Mouse (Mus musculus): ENCODE measurements around the gene Glod5. TPM values are rescaled to one million over a fixed set of nuclear protein-coding genes. Genes with fewer than 3 reads are reported as not detected.
"Not testable (repeated sequence)": the region's sequence is repeated elsewhere in the genome, so short reads cannot be mapped to it uniquely, and the experiment has no call there.

Glod5 gene
- 1 to 10 TPM in 2 of 4 experiments, under 1 TPM in 1, not detected in 1; 0.63 to 1.2 (median 1.1) TPM for total RNA-seq (2022)

DNA sequence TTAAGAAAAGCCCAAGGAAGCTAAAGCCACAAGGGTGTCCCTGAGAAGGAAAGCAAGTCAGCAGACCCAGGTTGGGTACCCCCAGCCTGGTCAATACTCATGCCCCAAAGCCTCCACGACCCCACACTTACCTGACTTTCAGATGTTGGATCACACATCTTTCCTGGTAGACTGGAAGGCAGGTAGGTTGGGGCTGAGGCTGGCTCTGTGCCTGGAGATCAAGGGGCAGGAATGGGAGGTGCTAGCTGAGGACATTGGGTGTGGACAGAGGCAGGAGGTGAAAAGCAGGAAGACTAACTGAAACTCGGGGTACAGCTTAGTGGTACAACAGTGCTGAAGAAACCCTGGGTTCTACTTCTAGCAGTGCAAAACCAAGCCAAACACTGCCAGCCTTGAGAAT, at the start of gene Glod5:
TSS of gene Glod5 (minus strand) at position 207 of the 400 bp plus-strand sequence.
- no peak for DNase-seq (ENCODE audit: low spot score in 2 of 2)

DNA sequence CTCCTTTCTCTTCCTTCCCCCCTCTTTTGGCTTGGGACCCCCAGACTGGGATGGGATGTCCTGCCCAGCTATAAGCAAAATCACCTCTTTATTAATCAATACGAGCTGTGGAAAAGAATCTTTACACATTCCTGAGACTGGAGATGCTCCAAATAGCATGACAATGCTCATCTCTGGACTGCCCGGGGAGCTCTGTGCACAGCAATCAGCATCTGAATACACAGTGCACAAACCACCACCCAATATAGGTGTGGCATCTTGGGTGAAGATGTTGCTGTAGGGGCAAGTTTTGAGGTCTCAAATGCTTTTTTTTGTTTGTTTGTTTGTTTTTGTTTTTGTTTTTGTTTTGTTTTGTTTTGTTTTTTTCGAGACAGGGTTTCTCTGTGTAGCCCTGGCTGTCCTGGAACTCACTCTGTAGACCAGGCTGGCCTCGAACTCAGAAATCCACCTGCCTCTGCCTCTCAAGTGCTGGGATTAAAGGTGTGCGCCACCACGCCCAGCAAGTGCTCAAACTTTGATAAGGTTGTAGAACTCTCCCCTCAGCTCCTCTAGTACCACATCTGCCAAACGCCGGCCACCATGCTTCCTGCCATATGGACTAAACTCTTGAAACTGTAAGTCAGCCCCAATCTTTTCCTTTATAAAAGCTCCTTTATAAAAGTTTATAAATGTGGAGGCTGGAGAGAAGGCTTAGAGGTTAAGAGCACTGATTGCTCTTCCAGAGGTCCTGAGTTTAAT, 32.9 kb upstream of the Glod5 start:
- not testable (repeated sequence) for DNase-seq (ENCODE audit: low spot score in 2 of 2)

DNA sequence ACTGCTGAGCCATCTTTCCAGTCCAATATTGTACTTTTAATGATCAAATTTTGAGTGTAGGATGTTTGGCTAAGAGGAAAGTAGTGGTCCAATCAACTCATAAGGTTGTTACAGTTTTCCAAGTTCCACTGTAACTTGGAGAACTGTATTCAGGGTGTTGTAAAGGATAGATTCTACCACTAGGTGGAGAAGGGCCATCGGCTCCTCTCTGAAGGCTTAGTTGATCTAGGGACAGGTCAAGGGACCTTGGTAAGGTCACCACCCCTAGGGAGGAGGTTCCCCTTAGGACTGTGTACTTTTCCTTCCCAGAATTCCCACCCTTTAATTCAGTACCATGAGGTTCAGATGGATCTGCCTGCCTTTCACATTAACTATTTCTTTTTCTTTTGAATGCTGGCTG, 14.7 kb upstream of the Glod5 start:
- DNase-seq (ENCODE audit: low spot score in 2 of 2), result no peak

DNA sequence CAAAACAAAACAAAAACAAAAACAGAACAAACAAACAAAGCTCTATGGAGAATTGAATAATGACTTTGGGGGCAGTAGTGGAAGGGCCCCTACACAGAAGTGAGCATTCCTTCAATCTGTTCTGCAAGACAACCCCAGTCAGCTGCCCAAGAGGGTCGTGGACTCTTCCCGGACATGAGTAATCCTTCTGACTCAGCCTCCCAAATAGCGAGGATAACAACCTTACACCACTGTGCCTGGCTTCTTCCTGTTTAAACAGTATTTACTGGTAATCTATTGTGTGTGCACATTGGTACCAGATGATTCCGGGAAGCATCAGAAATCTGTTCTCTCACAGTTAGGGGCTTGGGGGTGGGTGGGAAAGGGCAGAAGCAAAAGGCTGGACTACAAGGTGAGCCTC, 8.5 kb upstream of the Glod5 start:
- DNase-seq (ENCODE audit: low spot score in 2 of 2), result no peak

DNA sequence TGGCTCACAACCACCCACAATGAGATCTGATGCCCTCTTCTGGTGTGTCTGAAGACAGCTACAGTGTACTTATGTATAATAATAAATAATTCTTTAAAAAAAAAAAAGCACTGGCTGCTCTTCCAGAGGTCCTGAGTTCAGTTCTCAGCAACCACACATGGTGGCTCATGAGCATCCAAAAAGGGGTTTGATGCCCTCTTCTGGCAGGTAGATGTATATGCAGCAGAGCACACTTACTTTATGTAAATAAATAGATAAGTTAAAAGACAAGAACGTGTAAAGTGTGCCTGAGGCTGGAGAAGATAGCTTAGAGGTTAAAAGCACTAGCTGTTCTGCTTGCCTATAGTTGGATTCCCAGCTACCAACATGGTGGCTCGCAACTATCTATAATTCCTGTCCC, 6.5 kb upstream of the Glod5 start:
- no peak for DNase-seq (ENCODE audit: low spot score in 2 of 2)

DNA sequence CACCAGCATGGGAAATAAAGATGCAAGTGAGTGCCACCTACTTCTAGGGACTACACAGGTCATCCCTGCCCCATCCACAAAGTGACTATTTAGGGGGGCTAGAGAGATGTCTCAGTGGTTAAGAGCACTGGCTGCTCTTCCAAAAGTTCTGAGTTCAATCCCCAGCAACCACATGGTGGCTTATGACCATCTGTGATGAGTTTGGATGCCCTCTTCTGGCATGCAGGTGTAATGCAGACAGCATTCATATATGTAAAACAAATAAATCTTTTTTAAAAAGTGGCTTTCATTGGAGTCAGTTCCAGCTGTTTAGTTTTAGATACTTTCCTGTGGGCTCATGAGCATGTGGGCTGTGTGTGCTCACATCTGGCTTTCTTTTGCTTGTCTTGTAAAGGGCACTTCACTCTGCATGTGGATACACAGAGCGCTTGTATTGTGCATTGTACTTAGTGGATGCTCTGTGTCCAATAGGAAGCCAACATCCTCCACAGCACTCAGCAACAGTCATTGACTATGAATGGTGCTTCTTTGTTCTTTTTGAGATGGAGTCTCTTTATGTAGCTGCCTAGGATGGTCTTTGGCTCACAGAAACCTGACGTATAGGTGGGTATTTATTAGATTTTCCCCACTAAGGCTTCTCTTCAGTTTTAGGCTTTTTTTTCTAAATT, 2.0 kb upstream of the Glod5 start:
- DNase-seq (ENCODE audit: low spot score in 2 of 2), result no peak

DNA sequence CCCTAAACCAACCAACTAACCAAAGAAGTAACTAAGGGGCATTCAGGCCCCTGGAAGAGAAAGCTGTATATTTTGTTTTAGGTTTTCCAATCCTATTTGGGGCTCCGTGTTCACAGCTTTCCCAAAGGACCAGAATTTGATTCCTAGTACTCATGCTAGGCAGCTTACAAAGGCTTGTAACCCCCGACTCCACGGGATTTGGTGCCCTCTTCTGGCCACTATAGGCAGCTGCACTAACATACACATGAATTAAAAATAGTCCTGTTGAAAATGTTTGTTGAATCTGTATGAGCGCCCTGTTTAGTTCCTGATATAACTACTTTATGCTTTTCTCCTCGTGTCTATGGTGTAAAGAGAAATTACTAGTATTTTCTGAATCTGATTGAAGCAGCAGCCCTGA, 1.1 kb downstream of the Glod5 start:
- DNase-seq (ENCODE audit: low spot score in 2 of 2), result no peak

DNA sequence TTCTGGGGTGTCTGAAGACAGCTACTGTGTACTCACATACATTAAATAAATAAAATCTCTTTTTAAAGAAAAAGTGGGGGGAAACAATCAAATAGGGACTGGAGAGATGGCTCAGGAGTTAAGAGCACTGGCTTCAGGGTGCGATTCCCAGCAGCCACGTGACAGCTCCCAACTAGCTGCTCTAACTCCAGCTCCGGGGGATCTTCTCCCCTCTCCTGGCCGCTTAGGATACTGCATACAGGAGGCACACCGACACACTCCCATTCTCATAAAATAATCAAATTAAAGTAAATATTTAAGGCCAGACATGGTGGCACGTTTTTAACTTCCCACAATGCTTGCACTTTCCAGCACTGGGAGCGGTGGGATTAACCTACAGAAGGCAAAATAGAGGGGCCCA, 2.6 kb downstream of the Glod5 start:
- DNase-seq (ENCODE audit: low spot score in 2 of 2), result not testable (repeated sequence)

DNA sequence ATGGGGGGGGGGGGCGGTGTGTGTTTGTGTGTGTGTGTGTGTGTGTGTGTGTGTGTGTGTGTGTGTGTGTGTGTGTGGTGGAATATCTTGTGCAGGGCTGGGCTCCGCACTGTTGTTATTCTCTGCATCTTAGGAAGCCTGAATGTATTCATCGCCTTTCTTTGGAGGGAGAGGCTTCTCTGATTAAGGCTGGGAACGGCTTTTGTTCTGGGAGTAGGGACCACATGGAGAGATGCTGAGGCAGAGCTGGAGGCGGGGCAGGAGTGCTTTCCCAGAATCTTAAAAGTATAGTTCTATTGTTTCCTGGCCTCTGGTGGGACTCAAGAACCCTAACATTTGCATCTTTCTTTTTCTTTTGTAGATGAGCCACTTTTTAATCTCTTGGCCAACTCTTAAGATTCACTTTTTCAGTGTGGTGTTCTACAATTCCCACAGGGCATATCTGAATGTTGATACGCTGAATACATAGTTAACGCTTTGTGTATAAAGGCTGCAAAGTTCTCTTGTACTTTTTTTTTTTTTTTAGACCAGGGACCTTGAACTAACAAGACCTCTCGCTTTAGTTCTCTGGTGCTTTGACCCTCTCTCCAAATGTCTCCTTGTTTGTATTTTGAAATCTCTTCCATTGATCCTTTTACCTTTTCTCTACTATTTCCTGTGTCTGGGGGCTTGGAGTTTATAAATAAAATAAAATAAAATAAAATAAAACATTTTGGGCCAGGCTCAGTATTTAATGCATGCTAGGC, 4.5 kb downstream of the Glod5 start:
- no peak for DNase-seq (ENCODE audit: low spot score in 2 of 2)

DNA sequence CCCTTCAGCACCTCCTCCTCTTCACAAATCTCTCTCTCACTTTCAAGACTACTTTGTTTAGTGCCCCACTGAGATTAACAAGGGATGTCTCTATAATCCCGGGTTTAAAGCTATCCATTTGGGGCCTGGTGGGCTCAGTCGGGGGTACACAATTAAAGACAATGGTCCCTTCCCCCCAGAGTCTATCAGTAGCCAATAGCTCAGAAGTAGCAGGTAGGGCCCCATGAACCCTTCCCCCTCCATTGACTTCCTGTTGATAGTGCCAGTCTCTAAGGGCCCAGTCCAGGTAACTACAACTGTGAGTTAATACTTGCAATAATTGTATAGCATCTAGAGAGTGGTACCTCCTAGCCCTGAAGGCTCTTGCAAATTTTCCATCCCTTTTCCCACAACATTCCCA, 5.1 kb downstream of the Glod5 start:
- no peak for DNase-seq (ENCODE audit: low spot score in 2 of 2)

DNA sequence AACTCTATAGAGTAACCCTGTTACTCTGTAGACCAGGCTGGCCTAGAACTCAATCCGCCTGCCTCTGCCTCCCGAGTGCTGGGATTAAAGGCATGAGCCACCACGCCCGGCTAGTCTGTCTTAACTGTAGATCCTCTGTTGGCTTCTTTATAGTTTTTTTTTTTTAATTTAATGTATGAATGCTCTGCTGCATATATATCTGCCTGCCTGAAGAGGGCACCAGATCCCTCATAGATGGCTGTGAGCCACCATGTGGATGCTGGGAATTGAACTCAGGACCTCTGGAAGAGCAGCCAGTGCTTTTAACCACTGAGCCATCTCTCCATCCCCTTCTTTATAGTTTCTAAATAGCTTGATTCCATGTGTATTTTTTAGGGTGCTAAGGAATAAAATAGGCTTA, 8.9 kb downstream of the Glod5 start:
- DNase-seq (ENCODE audit: low spot score in 2 of 2), result not testable (repeated sequence)

DNA sequence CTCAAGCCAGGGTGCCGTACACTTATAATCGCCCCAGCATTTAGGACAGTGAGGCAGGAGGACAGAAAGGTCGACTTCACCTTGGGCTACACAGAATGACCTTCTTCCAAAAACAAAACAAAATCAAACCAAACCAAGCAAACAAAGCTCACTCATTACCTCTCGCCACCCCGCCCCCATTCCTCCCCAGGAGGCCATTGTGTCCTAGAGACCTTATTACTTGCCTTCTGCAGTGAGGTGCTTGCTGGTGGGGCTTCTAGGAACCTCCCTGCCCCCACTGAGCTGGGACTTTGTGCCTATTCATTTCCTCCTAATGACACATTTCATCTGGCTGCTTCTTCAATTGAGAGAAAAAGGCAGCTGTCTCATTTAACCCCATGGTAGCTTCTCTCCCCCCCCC, 9.7 kb downstream of the Glod5 start:
- no peak for DNase-seq (ENCODE audit: low spot score in 2 of 2)

DNA sequence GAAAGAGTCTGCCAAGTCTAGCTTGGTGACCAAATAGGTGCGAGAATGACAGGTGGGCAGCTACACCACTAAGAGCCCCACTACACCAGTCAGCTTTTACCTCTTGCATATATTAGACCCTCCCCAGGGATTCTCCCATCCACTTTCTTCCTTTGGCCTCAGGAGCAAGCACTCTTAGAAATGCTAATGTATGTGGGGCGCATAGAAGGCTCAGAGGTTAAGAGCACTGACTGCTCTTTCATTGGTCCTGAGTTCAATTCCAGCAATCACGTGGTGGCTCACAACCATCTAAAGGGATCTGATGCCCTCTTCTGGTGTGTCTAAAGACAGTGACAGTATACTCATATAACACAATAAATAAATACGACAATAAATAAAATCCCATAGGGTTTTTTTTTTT, 15.3 kb downstream of the Glod5 start:
- no peak for DNase-seq (ENCODE audit: low spot score in 2 of 2)

DNA sequence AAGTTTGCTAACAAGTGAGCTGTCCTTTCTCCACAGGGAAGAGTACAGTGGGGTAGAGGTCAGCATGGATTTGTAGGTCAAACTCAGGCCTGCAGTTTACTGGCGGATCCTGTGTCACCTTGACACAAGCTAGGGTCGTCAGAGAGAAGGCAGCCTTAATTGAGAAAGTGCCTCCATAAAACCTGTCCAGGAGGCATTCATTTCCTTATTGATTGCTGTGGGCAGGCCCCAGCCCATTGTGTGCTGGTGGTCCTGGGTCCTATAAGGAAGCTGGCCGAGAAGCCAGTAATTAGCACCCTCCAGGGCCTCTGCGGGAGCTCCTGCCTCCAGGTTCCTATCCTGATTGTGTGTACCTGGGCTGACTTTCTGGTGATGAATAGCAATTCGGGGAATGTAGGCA, 16.3 kb downstream of the Glod5 start:
- no peak for DNase-seq (ENCODE audit: low spot score in 2 of 2)

DNA sequence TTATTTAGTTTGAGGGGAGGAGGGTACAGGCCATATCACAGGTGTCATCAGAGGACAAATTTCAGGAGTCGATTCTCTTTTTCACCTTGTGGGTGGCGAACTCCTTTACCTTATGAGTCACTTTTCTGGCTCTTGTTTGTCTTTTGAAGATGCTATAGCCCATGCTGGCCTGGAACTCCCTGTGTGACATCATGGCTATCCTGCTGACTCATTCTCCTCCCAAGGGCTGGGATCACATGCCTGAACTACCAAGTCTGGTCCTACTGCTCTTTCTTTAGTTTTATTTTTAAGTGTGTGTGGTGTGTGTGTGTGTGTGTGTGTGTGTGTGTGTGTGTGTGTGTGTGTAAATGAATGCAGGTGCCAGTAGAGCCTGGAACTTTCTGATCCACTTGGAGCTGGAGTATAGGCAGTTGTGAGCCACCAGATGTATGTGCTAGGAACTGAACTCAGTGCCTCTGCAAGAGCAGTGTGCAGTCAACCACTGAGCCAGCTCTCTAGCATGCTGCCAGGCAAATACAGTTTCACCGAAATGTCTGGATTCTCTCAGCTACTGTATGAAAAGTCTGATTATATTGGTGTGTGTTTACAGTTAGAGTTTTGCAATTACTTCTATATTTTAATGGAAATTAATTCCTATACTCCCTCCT, 17.6 kb downstream of the Glod5 start:
- no peak for DNase-seq (ENCODE audit: low spot score in 2 of 2)

DNA sequence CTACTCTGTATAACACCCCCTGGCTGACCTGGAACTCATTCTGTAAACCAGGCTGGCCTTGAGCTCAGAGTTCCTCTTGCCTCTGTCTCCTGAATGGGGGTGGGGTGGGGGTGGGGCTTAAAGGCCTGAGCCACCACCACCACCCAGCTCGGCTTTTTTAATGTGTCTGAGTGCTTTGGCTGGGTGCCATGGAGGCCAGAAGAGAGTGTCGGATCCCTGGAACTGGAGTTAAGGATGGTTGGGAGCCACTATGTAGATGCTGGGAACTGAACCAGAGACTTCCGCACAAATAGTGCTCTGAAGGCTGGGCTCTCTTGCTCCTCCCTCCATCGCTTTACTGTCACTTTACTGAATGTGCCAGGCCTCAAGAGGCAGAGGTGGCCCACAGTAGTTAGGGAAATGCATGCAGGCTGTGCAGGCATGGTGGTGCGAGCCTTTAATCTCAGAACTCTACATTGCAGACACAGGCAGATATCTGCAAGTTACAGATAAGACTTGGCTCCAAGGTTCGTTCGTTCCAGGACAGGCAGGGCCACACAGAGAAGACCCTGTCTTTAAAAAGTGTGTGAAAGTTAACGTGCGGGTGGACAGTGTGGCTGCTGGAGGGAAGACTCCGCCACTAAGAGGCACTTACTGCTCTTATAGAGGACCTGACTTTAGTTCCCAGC, 25.1 kb downstream of the Glod5 start:
- no peak for DNase-seq (ENCODE audit: low spot score in 2 of 2)

DNA sequence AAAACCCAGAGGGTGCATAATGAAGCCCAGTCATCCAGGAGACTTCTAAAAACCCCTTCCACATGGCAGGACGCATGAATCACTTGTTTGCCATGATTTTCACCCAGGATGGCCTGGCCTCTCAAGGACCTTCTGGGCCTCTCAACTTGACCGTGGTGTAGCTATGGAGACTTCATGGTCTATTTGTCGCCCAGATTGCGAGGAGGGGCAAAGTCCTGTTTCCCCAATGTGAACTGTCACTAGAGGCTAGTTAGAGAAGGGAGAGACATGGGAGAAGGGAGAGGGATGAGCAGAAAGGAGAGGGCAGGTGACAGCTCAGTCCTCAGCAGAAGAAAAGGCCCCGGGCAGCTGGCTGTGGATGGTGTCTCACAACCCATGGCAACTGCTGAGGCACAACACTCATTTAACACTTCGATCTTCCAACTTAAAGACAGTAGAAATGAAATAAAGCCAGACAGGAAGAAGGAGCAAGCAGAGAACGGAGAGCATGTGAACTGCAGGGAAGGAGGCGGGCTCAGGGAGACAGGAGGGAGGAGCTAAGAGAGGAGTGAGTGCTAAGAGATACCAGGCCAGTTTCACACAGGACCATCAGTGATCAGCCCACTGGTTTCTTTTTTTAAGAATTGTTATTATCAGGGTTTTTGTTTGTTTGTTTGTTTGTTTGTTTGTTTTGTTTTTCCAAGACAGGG, 25.8 kb downstream of the Glod5 start:
- DNase-seq (ENCODE audit: low spot score in 2 of 2), result no peak

DNA sequence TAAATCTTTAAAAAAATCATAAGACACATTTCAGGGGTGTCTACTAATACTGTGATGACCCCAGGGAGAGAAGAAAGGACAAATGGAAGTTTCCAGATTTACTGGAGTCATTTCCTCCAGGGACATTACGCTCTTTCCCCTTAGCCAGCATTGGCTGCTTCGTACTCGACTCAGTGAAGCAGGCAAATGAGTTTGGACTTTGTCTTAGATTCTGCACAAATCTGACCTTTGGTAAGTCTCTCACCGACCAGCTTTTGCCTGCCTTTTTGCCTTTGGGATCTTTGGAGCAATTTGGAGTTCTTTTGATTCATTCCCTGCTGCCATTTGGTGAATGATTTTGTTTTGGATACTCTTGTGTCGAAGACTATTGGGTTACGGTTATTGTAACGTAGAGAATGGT, 36.9 kb downstream of the Glod5 start:
- DNase-seq (ENCODE audit: low spot score in 2 of 2), result no peak

DNA sequence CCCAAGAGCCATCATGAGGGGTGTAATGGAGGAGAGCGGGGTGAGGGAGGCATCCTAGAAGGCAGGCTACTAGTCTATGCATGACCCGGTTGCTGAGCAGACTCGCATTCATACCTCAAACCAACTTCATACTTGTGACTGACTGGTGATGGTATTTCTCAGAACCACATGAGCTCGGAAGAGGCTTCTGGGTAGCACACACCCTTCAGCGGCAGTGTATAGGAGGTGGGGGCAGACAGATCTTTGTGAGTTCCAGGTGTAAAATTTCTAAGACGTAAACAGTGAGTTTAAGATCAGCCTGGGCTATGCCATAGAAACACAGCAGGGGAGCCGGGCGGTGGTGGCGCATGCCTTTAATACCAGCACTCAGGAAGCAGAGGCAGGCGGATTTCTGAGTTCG, 40.4 kb downstream of the Glod5 start, which contains the start of gene Gata1:
TSS of gene Gata1 (minus strand) at position 180 of the 400 bp plus-strand sequence.
- DNase-seq (ENCODE audit: low spot score in 2 of 2), result no peak

DNA sequence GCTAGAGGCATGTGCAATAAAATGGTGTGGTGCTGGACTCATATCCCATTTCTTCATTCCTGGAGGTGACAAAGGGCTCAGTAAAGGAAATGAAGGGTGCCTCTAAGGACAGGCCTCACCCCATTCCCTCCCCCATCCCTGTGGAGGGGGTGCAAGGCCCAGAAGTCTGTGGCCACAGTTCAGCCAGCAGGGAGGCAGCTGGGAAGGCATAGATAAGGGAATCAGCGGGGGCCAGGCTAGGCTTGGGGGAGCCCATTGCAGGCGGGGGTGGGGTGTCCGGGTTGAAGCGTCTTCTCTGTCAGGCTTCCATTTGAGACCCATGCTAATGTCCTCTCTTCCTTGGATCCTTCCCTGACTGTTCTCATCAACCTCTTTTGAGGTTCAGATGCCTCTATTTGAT, 47.0 kb downstream of the Glod5 start:
- DNase-seq (ENCODE audit: low spot score in 2 of 2), result no peak

DNA sequence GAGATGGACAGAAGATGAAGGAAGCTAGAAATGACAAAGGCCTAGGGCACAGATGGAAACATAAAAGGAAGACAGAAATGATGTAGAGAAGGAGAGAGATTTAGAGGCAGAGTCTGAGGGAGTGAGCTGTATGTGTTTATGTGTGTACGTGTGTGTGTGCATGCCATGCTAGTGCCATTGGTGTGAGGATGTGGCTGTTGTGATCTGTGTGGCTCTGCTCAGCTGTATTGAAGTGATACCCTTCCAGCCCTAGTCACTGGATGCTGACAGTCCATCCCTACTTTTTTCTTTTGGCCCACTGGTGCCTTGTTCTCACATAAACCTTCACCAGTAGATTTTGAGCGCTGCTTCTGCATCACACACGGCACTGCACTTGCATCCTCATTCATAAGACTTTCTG, 49.4 kb downstream of the Glod5 start:
- DNase-seq (ENCODE audit: low spot score in 2 of 2), result no peak
